Mouse (Mus musculus) kidney, embryonic 15.5 days (tissue): ENCODE measurements around the gene Mtfp1. TPM values are rescaled to one million over a fixed set of nuclear protein-coding genes. Genes with fewer than 3 reads are reported as not detected.
"Not testable (repeated sequence)": the region's sequence is repeated elsewhere in the genome, so short reads cannot be mapped to it uniquely, and the experiment has no call there.

Source experiments
- ATAC-seq: fragments of 200-750 bp; cut with Nextera tagmentation; replicated peaks from 2 replicates; pipeline ENCODE4 v1.8.0; 2017; ENCODE audit warnings: moderate TSS enrichment; ENCODE audit not compliant: low FRiP score
- H3K27ac ChIP-seq: fragments of 300-500 bp; sonication (generic); 2 replicates; pipeline ENCODE4 v1.5.1; 2015; ENCODE audit warnings: mild to moderate bottlenecking, inconsistent platforms
- H3K27me3 ChIP-seq: fragments of 300-500 bp; sonication (generic); 2 replicates; pipeline ENCODE4 v1.6.1; 2015; ENCODE audit warnings: inconsistent platforms
- H3K36me3 ChIP-seq: fragments of 300-500 bp; sonication (generic); 2 replicates; pipeline ENCODE4 v1.6.1; 2015; ENCODE audit warnings: inconsistent platforms
- H3K4me1 ChIP-seq: fragments of 300-500 bp; sonication (generic); 2 replicates; pipeline ENCODE4 v1.6.1; 2015; ENCODE audit warnings: inconsistent platforms
- H3K4me2 ChIP-seq: fragments of 300-500 bp; sonication (generic); 2 replicates; pipeline ENCODE4 v1.6.1; 2015; ENCODE audit warnings: moderate library complexity, mild to moderate bottlenecking, inconsistent platforms
- H3K4me3 ChIP-seq: fragments of 300-500 bp; sonication (generic); replicated peaks from 2 replicates; pipeline ENCODE4 v1.5.1; 2015; ENCODE audit warnings: mild to moderate bottlenecking, inconsistent platforms
- H3K9ac ChIP-seq: fragments of 300-500 bp; sonication (generic); 2 replicates; pipeline ENCODE4 v1.6.1; 2015; ENCODE audit warnings: mild to moderate bottlenecking, inconsistent platforms
- H3K9me3 ChIP-seq: fragments of 300-500 bp; sonication (generic); replicated peaks from 2 replicates; pipeline ENCODE4 v1.6.1; 2016; ENCODE audit warnings: inconsistent platforms
- WGBS: fragments of 180-500 bp; shearing (Covaris S2); methylation state at CpG from one replicate; pipeline ENCODE4 v1.1.7; 2015; ENCODE audit warnings: mixed read lengths; 5-methylcytosine and 5-hydroxymethylcytosine counted together
- polyA plus RNA-seq: library from polyadenylated mRNA; unstranded; fragments of >200 nt; fragmentation: Nextera tagmentation; extraction: Ambion mirVana; gene quantifications from 2 replicates; pipeline ENCODE4 v1.2.1, GENCODE M21; 2015

Mtfp1 gene
- polyA plus RNA-seq, 1 experiment from 2014 or later, result 15.9 TPM

DNA sequence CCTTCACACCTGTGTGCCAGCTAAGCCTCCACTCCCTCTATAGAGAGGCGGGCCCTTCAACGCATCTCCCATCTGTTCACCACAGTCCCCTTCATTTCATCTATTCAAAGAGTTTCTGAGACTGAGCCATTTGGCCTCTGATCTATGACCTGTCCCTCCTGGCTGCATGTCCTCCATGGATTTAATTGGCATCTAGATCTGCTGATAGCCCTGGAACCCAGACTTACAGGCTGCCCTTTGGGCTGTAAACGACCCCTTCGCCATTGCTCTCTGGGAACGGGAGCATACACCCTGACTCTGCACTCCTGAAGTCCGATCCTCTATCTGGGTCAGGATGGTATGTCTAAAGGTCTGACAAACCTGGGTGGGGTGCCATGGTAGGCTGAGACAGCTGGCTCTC lies 17.6 kb upstream of the Mtfp1 start:
- no peaks in the 10 kb centered on the region for H3K36me3 ChIP-seq
- no peak for ATAC-seq
- H3K4me1 ChIP-seq, result peaks cover 5% of the 10 kb centered on the region
- H3K4me2 ChIP-seq, result no peak overlapping the region
- H3K9ac ChIP-seq, result no peak overlapping the region
- WGBS, result 54% methylated on average over 6 of the region's 6 CpGs
- H3K9me3 ChIP-seq, result no peaks in the 10 kb centered on the region
- no peak overlapping the region for H3K27ac ChIP-seq
- H3K27me3 ChIP-seq, result peaks cover 13% of the 10 kb centered on the region
- no peak overlapping the region for H3K4me3 ChIP-seq

DNA sequence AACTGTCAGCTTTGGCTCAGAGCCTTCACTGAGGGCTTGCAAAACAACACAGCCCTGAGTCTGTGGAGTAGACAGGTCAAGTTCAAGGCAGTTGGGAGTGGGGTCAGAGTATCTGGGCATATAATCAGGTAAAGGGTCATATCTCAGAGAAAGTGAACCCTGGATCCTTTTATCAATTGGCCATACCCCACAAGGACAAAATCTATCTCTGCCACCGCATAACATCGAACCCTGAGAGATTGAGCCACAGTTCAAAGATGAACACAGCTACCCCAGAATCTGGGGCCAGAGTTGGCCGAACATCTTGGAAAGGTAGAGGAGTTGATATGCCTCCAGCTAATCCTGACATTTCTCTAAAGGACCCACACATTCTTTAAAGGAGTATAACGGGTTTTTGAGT lies 16.8 kb upstream of the Mtfp1 start:
- WGBS, result 95% methylated on average over 4 of the region's 4 CpGs
- Histone ChIP-seq H3K4me3 (no peak overlapping the region), H3K4me2 (no peak overlapping the region), H3K27me3 (0 out of 2 replicates have a peak, but pooled peaks cover 5% of the 10 kb centered on the region), H3K36me3 (no peaks in the 10 kb centered on the region), H3K4me1 (no peaks in the 10 kb centered on the region), H3K9ac (no peak overlapping the region), H3K27ac (no peak overlapping the region), H3K9me3 (no peaks in the 10 kb centered on the region)
- no peak for ATAC-seq

DNA sequence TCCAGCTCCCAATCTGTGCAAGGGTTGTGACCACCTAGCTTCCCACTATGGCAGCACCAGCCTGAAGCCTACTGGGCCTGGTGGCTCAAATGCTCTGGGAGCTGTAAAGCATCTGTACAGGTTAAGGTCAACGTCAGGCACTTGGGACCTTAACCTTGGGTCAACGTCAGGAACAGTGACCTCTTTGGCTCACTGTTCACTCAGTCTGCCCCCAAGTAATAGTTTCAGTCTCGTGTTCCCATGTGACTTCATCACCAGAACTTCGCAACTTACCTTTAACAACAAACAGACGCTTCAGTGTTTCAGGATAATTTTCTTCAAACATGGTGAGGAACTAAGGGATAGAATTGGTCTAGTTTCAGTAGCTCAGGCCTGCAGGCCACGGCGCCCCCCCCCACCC lies 13.4 kb upstream of the Mtfp1 start:
- no peak overlapping the region for H3K4me2 ChIP-seq
- no peak for ATAC-seq
- no peak overlapping the region for H3K9ac ChIP-seq
- H3K4me1 ChIP-seq, result no peaks in the 10 kb centered on the region
- H3K27ac ChIP-seq, result no peak overlapping the region
- no peaks in the 10 kb centered on the region for H3K36me3 ChIP-seq
- H3K4me3 ChIP-seq, result no peak overlapping the region
- no peaks in the 10 kb centered on the region for H3K9me3 ChIP-seq
- 69% methylated on average over 7 of the region's 7 CpGs for WGBS
- no peaks in the 10 kb centered on the region for H3K27me3 ChIP-seq

DNA sequence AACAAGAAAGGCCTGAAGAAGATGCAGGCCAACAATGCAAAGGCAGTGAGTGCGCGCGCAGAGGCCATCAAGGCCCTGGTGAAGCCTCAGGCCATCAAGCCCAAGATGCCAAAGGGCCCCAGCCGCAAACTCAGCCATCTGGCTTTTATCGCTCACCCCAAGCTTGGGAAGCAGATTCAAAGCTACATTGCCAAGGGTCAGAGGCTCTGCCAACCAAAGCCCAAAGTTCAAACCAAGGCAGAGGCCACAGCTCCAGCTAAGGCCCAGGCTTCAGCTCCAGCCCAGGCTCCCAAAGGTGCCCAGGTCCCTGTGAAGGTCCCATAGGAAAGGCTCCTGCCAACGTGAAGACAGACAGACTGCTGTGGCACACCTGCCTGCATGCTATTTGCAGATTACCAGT lies 12.7 kb upstream of the Mtfp1 start:
- WGBS, result 90% methylated on average over 6 of the region's 6 CpGs
- H3K4me2 ChIP-seq, H3K36me3 ChIP-seq, ATAC-seq, H3K27me3 ChIP-seq, H3K4me1 ChIP-seq, H3K9ac ChIP-seq, H3K9me3 ChIP-seq, H3K27ac ChIP-seq, H3K4me3 ChIP-seq: not testable (repeated sequence)

- Histone ChIP-seq H3K36me3 (no peaks in the 10 kb centered on the region), H3K27ac (no peak overlapping the region), H3K27me3 (no peaks in the 10 kb centered on the region), H3K9ac (no peak overlapping the region), H3K4me3 (no peak overlapping the region), H3K4me1 (no peaks in the 10 kb centered on the region), H3K4me2 (no peak overlapping the region), H3K9me3 (no peaks in the 10 kb centered on the region)
- ATAC-seq, result no peak
- 24% methylated on average over 6 of the region's 6 CpGs for WGBS
These were observed 10.2 kb upstream of the Mtfp1 start for GRCm38 (mm10) chr11:4105444-4105843.

DNA sequence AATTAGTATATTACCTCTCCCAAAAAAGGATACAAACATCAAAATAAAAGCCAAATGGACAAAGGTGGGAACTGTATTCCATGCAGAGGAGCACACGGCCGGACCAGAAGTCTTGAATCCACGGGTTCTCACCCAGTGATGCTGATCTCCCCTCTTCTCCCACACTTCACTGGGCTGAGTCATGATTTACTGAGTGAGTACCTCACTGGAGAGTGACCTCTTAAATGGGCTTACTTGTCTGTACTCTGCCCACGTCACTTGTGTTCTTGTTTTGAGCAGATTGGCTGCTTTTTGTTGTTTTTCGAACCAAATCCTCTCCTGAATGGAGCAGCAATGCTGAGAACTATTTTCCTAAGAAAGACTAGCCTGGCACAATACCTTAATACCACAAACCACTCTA lies 9.7 kb upstream of the Mtfp1 start:
- H3K27ac ChIP-seq, result no peak overlapping the region
- H3K4me3 ChIP-seq, result no peak overlapping the region
- no peak overlapping the region for H3K4me2 ChIP-seq
- H3K27me3 ChIP-seq, result no peaks in the 10 kb centered on the region
- no peak for ATAC-seq
- H3K36me3 ChIP-seq, result no peaks in the 10 kb centered on the region
- 69% methylated on average over 5 of the region's 5 CpGs for WGBS
- no peaks in the 10 kb centered on the region for H3K4me1 ChIP-seq
- no peak overlapping the region for H3K9ac ChIP-seq
- no peaks in the 10 kb centered on the region for H3K9me3 ChIP-seq

DNA sequence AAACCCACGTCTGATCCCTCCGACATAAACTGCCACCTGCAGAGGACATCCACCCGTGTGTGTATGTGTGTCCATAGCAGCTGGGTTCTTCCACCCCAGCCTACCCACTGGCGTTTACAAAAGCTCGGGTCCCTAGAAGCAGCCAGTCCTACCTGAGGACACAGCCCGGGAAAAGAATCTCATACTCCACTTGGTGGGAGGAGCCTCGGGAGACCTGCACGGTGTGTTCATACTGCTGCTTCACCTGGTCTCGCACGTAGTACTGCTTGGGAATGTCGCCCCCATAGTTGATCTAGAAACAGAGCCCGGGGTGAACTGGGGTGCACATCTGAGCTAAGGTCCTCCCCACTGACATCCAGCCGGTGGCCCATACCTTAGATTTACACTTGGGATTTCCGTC lies 8.3 kb upstream of the Mtfp1 start:
- Histone ChIP-seq H3K4me2 (no peak overlapping the region), H3K4me1 (no peaks in the 10 kb centered on the region), H3K27me3 (no peaks in the 10 kb centered on the region), H3K9me3 (no peaks in the 10 kb centered on the region), H3K27ac (no peak overlapping the region), H3K4me3 (no peak overlapping the region), H3K9ac (no peak overlapping the region), H3K36me3 (no peaks in the 10 kb centered on the region)
- WGBS, result 85% methylated on average over 14 of the region's 14 CpGs
- ATAC-seq, result no peak

DNA sequence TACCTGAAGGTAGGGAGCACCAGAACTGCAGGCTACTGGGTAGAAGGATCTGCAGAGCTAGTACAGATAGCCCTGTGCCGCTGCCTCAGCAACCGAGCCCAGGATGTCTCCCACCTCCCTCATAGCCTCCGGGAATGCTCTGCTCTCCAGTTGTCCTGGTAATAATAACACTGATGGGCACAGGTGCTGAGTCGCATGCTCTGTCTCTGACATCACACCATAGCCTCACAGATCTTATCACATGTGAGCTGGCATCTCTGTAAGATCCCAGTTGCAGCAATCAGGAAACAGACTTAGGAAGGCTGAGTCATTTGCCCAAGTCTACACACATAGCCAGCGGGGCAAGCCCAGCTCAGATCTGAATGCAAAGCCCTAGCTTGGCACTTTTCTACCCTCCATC lies 6.6 kb upstream of the Mtfp1 start:
- Histone ChIP-seq H3K9ac (no peak overlapping the region), H3K4me1 (peaks cover 9% of the 10 kb centered on the region), H3K27ac (no peak overlapping the region), H3K36me3 (no peaks in the 10 kb centered on the region), H3K4me2 (no peak overlapping the region), H3K4me3 (no peak overlapping the region), H3K9me3 (no peaks in the 10 kb centered on the region), H3K27me3 (no peaks in the 10 kb centered on the region)
- no peak for ATAC-seq
- 82% methylated on average over 5 of the region's 5 CpGs for WGBS

- H3K4me3 ChIP-seq, result no peak overlapping the region
- ATAC-seq, result no peak
- H3K9ac ChIP-seq, result no peak overlapping the region
- no peak overlapping the region for H3K4me2 ChIP-seq
- no peaks in the 10 kb centered on the region for H3K36me3 ChIP-seq
- H3K27ac ChIP-seq, result no peak overlapping the region
- no peaks in the 10 kb centered on the region for H3K9me3 ChIP-seq
- H3K27me3 ChIP-seq, result no peaks in the 10 kb centered on the region
- peaks cover 27% of the 10 kb centered on the region for H3K4me1 ChIP-seq
- 66% methylated on average over 3 of the region's 3 CpGs for WGBS
These were observed 4.2 kb upstream of the Mtfp1 start for GRCm38 (mm10) chr11:4099447-4099846.

GRCm38 (mm10) chr11:4098816-4099215 lies 3.6 kb upstream of the Mtfp1 start:
- Histone ChIP-seq H3K4me1 (peaks cover 34% of the 10 kb centered on the region), H3K4me3 (no peak overlapping the region), H3K9me3 (no peaks in the 10 kb centered on the region), H3K9ac (no peak overlapping the region), H3K36me3 (no peaks in the 10 kb centered on the region), H3K27ac (no peak overlapping the region), H3K4me2 (no peak overlapping the region), H3K27me3 (no peaks in the 10 kb centered on the region)
- WGBS, result 74% methylated on average over 7 of the region's 7 CpGs
- no peak for ATAC-seq

DNA sequence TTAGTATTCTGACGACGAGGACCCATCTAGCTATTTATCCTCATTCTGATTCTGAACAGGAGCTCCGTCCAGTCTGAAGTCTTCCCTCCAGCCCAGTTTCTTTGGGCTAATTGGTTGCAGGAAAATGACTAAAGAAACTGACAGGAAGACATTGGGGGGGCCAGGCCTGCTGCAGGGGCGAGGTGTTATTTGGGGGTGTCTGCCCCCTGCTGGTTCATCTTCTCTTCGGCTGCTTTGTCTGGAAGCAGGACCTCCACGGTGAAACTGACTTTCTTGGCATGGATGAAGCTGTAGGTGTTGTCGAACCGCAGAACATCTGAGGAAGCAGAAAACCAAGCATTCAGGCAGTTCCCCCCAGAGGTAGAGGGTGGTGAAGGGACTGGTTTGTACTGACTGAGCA lies 2.9 kb upstream of the Mtfp1 start:
- Histone ChIP-seq H3K4me2 (no peak overlapping the region), H3K27me3 (no peaks in the 10 kb centered on the region), H3K36me3 (no peaks in the 10 kb centered on the region), H3K9me3 (no peaks in the 10 kb centered on the region), H3K4me3 (no peak overlapping the region), H3K9ac (no peak overlapping the region), H3K27ac (no peak overlapping the region), H3K4me1 (peaks cover 39% of the 10 kb centered on the region)
- no peak for ATAC-seq
- WGBS, result 70% methylated on average over 8 of the region's 8 CpGs

DNA sequence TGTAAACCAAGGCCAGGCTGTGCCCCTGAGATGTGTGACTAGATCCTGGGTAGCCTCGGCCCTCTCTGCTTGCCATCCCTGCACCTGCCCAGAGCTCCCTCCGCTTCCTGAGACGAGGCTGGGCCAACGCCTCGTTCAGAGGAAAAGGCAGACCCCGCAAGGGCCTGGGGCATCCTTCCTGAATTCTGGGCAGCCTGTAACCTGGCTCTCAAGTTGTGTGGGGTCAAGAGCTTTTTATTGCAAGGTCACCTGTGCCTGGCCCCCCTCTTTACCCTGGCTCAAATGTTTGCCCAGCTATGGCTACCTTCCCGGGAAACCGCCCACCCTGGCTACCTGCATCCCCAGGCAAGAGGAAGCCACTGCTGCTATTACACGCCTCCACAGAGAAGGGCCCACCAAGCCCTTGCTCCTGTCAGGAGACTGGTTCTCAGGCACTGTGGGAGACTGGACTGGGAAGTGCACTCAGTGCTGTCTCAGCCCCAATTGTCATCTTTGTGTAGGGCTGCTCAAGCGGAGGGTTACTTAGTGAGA lies 1.9 kb upstream of the Mtfp1 start:
- Histone ChIP-seq H3K9ac (peak overlapping the region; percentile 63), H3K36me3 (0 out of 2 replicates have a peak, but pooled peaks cover 3% of the 10 kb centered on the region), H3K9me3 (no peaks in the 10 kb centered on the region), H3K4me1 (peaks cover 39% of the 10 kb centered on the region), H3K4me2 (peak overlapping the region; percentile 78), H3K27ac (peak overlapping the region; percentile 80), H3K4me3 (peak overlapping the region; percentile 65), H3K27me3 (no peaks in the 10 kb centered on the region)
- whole genome bisulfite sequencing, result 23% methylated on average over 10 of the region's 10 CpGs
- peak; percentile 13; the same call in 1 of the 2 replicates for ATAC-seq
